Comparison of ENCODE assay signal across 7 mouse cellular contexts in the genomic region with DNA sequence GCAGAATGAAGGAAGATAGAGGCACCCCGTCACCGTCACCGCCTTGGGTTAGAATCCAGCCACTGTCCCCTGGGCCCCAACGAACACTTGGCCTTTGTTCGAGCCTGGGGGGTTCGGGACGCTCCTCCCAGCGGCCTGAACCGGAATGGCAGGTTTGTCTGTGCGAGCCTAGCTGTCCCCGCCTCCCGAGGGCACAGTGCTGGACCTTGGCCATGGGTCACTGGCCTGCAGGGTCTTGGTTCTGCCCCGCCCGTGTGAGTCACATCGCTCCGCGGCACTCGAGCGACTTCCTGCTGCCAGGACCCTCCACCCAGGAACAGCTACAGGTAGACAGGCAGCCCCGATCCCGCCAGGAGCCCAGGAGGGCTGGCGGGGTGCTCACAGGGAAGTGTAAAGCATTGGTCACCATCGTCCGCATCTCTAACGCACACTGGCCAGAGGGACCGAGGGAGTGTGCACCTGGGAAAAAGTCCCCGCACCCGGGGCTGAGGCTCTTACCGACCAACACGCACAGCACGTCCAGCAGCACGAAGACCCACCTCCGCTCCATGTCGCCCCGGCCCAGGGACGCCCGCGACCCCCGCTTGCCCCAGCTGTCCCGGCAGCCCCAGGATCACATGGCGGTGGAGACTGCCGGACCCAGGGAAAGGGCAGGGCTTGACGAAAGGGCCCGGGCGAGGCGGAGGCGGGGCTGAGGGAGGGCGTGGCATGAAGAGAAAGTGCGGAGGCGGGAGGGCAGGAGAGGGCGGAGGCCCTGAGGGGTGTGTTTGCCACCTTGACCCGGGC. TPM values are rescaled to one million over a fixed set of nuclear protein-coding genes. Genes with fewer than 3 reads are reported as not detected.
DNase-seq lines count a peak whose midpoint lies in the region; ATAC-seq and TF ChIP-seq lines count a peak whose summit lies in the region.

Gene Plpp2, minus strand, starts transcription at position 671 of the 786 bp plus-strand sequence.

- H3K9me3 ChIP-seq in intestine, embryonic 15.5 days: no peaks in the 10 kb centered on the region
- H3K9me3 ChIP-seq in limb, embryonic 11.5 days (ENCODE audit: control insufficient read depth, low read length): no peaks in the 10 kb centered on the region
- no peaks in the 10 kb centered on the region for H3K9me3 ChIP-seq in midbrain, embryonic 11.5 days (ENCODE audit: control insufficient read depth, low read length)

- WGBS in intestine, embryonic 15.5 days: under 1% methylated on average over 52 of the region's 52 CpGs
- 1% methylated on average over 52 of the region's 52 CpGs for WGBS in limb, embryonic 11.5 days
- WGBS in midbrain, embryonic 11.5 days: under 1% methylated on average over 51 of the region's 52 CpGs
- under 1% methylated on average over 52 of the region's 52 CpGs for WGBS in small intestine, adult 2 months

- 0 out of 2 replicates have a peak, but pooled peaks cover 8% of the 10 kb centered on the region for H3K4me1 ChIP-seq in intestine, embryonic 15.5 days (replicated peaks)
- no peaks in the 10 kb centered on the region for H3K4me1 ChIP-seq in limb, embryonic 11.5 days (ENCODE audit: control insufficient read depth, insufficient read depth, low read length)
- H3K4me1 ChIP-seq in midbrain, embryonic 11.5 days (ENCODE audit: control insufficient read depth, insufficient read depth, low read length): 0 out of 2 replicates have a peak, but pooled peaks cover 7% of the 10 kb centered on the region
- peaks cover 26% of the 10 kb centered on the region for H3K4me1 ChIP-seq in small intestine, adult 2 months (ENCODE audit: control insufficient read depth, insufficient read depth, insufficient read length, low read length)

- no peaks in the 10 kb centered on the region for H3K27me3 ChIP-seq in intestine, embryonic 15.5 days (replicated peaks)
- no peaks in the 10 kb centered on the region for H3K27me3 ChIP-seq in limb, embryonic 11.5 days (ENCODE audit: control insufficient read depth, insufficient read depth, low read length)
- H3K27me3 ChIP-seq in midbrain, embryonic 11.5 days (ENCODE audit: control insufficient read depth, insufficient read depth, low read length): no peaks in the 10 kb centered on the region; the same call in 1 of the 2 replicates
- H3K27me3 ChIP-seq in small intestine, adult 2 months (ENCODE audit: control insufficient read depth, insufficient read depth, low read length): no peaks in the 10 kb centered on the region

- peak within 1 kb of the TSS; percentile 93 for H3K27ac ChIP-seq in intestine, embryonic 15.5 days
- H3K27ac ChIP-seq in limb, embryonic 11.5 days (replicated peaks; ENCODE audit: low read depth, low read length): no peak within 1 kb of the TSS
- H3K27ac ChIP-seq in midbrain, embryonic 11.5 days (ENCODE audit: low read depth, low read length): no peak within 1 kb of the TSS
- H3K27ac ChIP-seq in small intestine, adult 2 months (ENCODE audit: insufficient read depth, low read depth, low read length): peak within 1 kb of the TSS; percentile 99

- peak within 1 kb of the TSS; percentile 66 for H3K9ac ChIP-seq in intestine, embryonic 15.5 days
- H3K9ac ChIP-seq in limb, embryonic 11.5 days (ENCODE audit: low read length): peak within 1 kb of the TSS; percentile 41
- H3K9ac ChIP-seq in midbrain, embryonic 11.5 days (ENCODE audit: low read length): peak within 1 kb of the TSS; percentile 66

- 0 out of 2 replicates have a peak, but pooled peaks cover 6% of the 10 kb centered on the region for H3K36me3 ChIP-seq in intestine, embryonic 15.5 days
- H3K36me3 ChIP-seq in limb, embryonic 11.5 days (ENCODE audit: control insufficient read depth, insufficient read depth, low read length): no peaks in the 10 kb centered on the region; the same call in 1 of the 2 replicates
- H3K36me3 ChIP-seq in midbrain, embryonic 11.5 days (ENCODE audit: control insufficient read depth, insufficient read depth, low read length): no peaks in the 10 kb centered on the region
- H3K36me3 ChIP-seq in small intestine, adult 2 months (ENCODE audit: control insufficient read depth, insufficient read depth, low read length): peaks cover 17% of the 10 kb centered on the region

- H3K4me2 ChIP-seq in intestine, embryonic 15.5 days (replicated peaks): peak within 1 kb of the TSS; percentile 93
- H3K4me2 ChIP-seq in limb, embryonic 11.5 days (ENCODE audit: low read depth, severe bottlenecking): peak within 1 kb of the TSS; percentile 77
- peak within 1 kb of the TSS; percentile 97 for H3K4me2 ChIP-seq in midbrain, embryonic 11.5 days

- TF ChIP-seq POLR2A in small intestine, adult 2 months (IDR thresholded peaks at IDR 0.05; ENCODE audit: low read depth, low read length): peak; percentile 51

- DNase-seq in adrenal gland, adult 8-10 months: peak; percentile 81
- peak; percentile 87 for DNase-seq in embryo, embryonic 10.5 days (ENCODE audit: low spot score)
- no peak for DNase-seq in gonadal fat pad, adult 2 months (ENCODE audit: low read depth)
- DNase-seq in limb, embryonic 11.5 days (ENCODE audit: low spot score): peak; percentile 87
- DNase-seq in midbrain, embryonic 11.5 days (ENCODE audit: low spot score, missing footprints): peak; percentile 97

- peak; percentile 92 for ATAC-seq in intestine, embryonic 15.5 days
- peak; percentile 72 for ATAC-seq in limb, embryonic 11.5 days (ENCODE audit: insufficient number of reproducible peaks, low FRiP score, low TSS enrichment, low read depth)
- ATAC-seq in midbrain, embryonic 11.5 days (ENCODE audit: low FRiP score): peak; percentile 78

- peak within 1 kb of the TSS; percentile 59 for H3K4me3 ChIP-seq in intestine, embryonic 15.5 days (replicated peaks)
- H3K4me3 ChIP-seq in limb, embryonic 11.5 days (ENCODE audit: low read depth, low read length): peak within 1 kb of the TSS; percentile 44
- H3K4me3 ChIP-seq in midbrain, embryonic 11.5 days (ENCODE audit: low read depth, low read length): peak within 1 kb of the TSS; percentile 55
- H3K4me3 ChIP-seq in small intestine, adult 2 months (ENCODE audit: low read depth, low read length): peak within 1 kb of the TSS; percentile 76

- TF ChIP-seq CTCF in small intestine, adult 2 months (IDR thresholded peaks at IDR 0.05; ENCODE audit: extremely low read depth, insufficient read length, insufficient replicate concordance, low read depth, low read length): peak; percentile 63; the same call in 1 of the 2 replicates

RNA-seq across cellular contexts. Expression of gene Plpp2, which starts in this region (rescaled TPM):
- total RNA-seq in adrenal gland, adult 8-10 months (2022): 10 to 100 TPM; 21.3 to 49.8 (median 30.1) TPM
- polyA plus RNA-seq in gonadal fat pad, adult 2 months (2012; rRNA removed): 38.2 and 43.0 TPM in 2 replicates
- polyA plus RNA-seq in intestine, embryonic 15.5 days (2015; fragmentation: Nextera tagmentation; extraction: Ambion mirVana): 106 and 121 TPM in 2 replicates
- 20.3 and 21.8 TPM in 2 replicates for polyA plus RNA-seq in limb, embryonic 11.5 days (2014; fragmentation: Nextera tagmentation; extraction: Ambion mirVana)
- 10.5 and 13.4 TPM in 2 replicates for polyA plus RNA-seq in midbrain, embryonic 11.5 days (2014; fragmentation: Nextera tagmentation; extraction: Ambion mirVana)
- polyA plus RNA-seq in small intestine, adult 2 months (2012; rRNA removed): 216 and 451 TPM in 2 replicates

Comparison
In these comparisons a context has a peak if more than half of its experiments do, and no peak if none do; other contexts are left out.
1. H3K27ac ChIP-seq: peak in intestine, embryonic 15.5 days (single experiment) and small intestine, adult 2 months (single experiment); none in limb, embryonic 11.5 days (single experiment) and midbrain, embryonic 11.5 days (single experiment).
2. Peak in every context shown above with its lines, with median percentiles within 50 percentile points of each other: ATAC-seq, H3K4me2 ChIP-seq, H3K4me3 ChIP-seq and H3K9ac ChIP-seq.